Mouse (Mus musculus) ES-E14 (cell line): ENCODE measurements around the gene Ddc. TPM values are rescaled to one million over a fixed set of nuclear protein-coding genes. Genes with fewer than 3 reads are reported as not detected.

Source experiments
- DNase-seq: peaks from one replicate; pipeline ENCODE4 v3.0.0-alpha.2; 2013; ENCODE audit warnings: low read depth, low spot score
- H3K27ac ChIP-seq: 2 replicates; pipeline ENCODE4 v1.5.1; 2012; ENCODE audit warnings: low read depth, mild to moderate bottlenecking, low read length, moderate library complexity, mixed read lengths; ENCODE audit not compliant: poor library complexity, insufficient read depth, severe bottlenecking
- H3K36me3 ChIP-seq: 2 replicates; pipeline ENCODE4 v1.6.1; 2012; ENCODE audit warnings: mild to moderate bottlenecking, low read length, moderate library complexity, mixed read lengths; ENCODE audit not compliant: control insufficient read depth, poor library complexity, insufficient read depth, severe bottlenecking
- H3K4me1 ChIP-seq, 2 experiments: fragments of 150-350 bp in 1 of 2; sonication (generic) in 1 of 2; 2 replicates each; pipeline ENCODE4 v1.6.1; 2012; ENCODE audit warnings: low read length in 2 of 2, mild to moderate bottlenecking in 1 of 2, mixed read lengths in 1 of 2; ENCODE audit not compliant: control insufficient read depth in 2 of 2, insufficient read depth in 2 of 2, poor library complexity in 1 of 2
- H3K4me3 ChIP-seq, 2 experiments: fragments of 150-350 bp in 1 of 2; sonication (generic) in 1 of 2; 2 replicates each; pipeline ENCODE4 v1.5.1; 2012; ENCODE audit warnings: low read length in 2 of 2, low read depth in 1 of 2, mild to moderate bottlenecking in 1 of 2, mixed read lengths in 1 of 2; ENCODE audit not compliant: insufficient read depth in 1 of 2, poor library complexity in 1 of 2, severe bottlenecking in 1 of 2
- H3K9ac ChIP-seq: 2 replicates; pipeline ENCODE4 v1.6.1; 2012; ENCODE audit warnings: low read depth, mild to moderate bottlenecking, low read length, mixed read lengths; ENCODE audit not compliant: poor library complexity, insufficient read depth, severe bottlenecking
- H3K9me3 ChIP-seq: fragments of 150-350 bp; sonication (generic); 2 replicates; pipeline ENCODE4 v1.6.1; 2012; ENCODE audit warnings: low read depth, mild to moderate bottlenecking, low read length; ENCODE audit not compliant: control insufficient read depth, insufficient read depth
- CHD2 ChIP-seq: IDR thresholded peaks from 2 replicates; pipeline ENCODE4 v1.6.1; 2014; ENCODE audit warnings: mild to moderate bottlenecking, low read depth, low read length, inconsistent platforms
- HCFC1 ChIP-seq: IDR thresholded peaks from 2 replicates; pipeline ENCODE4 v1.6.1; 2012; ENCODE audit warnings: low read length, inconsistent platforms, borderline replicate concordance; ENCODE audit not compliant: insufficient read depth
- MAFK ChIP-seq: IDR thresholded peaks from 2 replicates; pipeline ENCODE4 v1.6.1; 2014; ENCODE audit warnings: mild to moderate bottlenecking, low read depth, low read length, inconsistent platforms; ENCODE audit not compliant: insufficient read depth
- ZC3H11A ChIP-seq: IDR thresholded peaks from 2 replicates; pipeline ENCODE4 v1.6.1; 2012; ENCODE audit warnings: low read depth, mild to moderate bottlenecking, inconsistent platforms, low read length, borderline replicate concordance
- ZNF384 ChIP-seq: IDR thresholded peaks from 2 replicates; pipeline ENCODE4 v1.6.1; 2012; ENCODE audit warnings: low read depth, low read length, inconsistent platforms
- in situ Hi-C, 2 experiments: fragments of 600-800 bp; cut with MboI; formaldehyde crosslinking; loops; one replicate each; pipeline ENCODE4 v1.15.1; 2025; ENCODE audit warnings: low sequenced_read_pairs in 2 of 2, inconsistent platforms in 1 of 2; ENCODE audit not compliant: unreplicated experiment in 2 of 2
- total RNA-seq: library from RNA; depleted of rRNA; stranded (reverse); fragments of 300-350 nt; gene quantifications from 2 replicates; pipeline ENCODE4 v1.2.3, GENCODE M21; 2012

The Ddc gene
- total RNA-seq, 1 experiment: 29.1 TPM

DNA sequence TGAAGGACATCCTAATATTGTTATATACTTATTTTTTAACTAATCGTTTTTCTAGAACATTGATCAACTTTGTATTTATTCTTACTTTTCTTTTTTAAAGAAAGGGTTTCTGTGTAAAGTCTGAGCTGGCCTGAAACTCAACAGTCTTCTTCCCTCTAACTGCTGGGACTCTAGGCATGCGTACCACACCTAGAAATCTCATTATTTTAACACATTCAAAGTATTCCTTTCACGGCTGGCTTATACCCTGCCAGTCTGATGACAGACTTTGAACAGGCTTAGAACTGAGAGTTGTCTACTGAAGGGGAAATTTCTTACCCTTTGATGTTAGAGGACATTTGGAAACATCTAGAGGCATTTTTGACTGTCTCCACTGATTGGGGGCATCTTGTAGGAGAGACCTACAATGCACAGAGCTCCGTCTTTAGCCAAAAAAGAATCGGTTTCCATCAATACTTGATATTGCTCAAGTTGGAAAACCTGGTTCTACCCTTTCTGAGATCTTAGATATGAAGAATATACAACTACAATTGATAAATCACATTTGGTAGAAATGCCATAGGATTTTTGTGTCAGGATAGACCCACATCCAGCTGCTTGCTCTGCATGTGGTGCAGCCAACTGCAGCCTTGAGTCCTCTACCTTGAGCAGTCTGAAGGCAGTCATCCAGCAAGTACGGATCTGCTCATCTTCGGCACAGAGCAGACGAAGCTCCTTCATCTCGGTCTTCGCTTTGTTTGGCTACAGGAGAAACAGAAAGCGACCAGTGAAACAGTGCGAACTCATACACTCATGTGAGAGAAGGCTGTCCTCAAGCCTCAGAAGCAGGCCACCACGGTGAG, 45.5 kb upstream of the Ddc start:
- Histone ChIP-seq H3K9ac (no peak overlapping the region), H3K27ac (peak overlapping the region; percentile 35), H3K4me1 (peaks cover 11 to 20% of the 10 kb centered on the region in 2 experiments), H3K9me3 (no peaks in the 10 kb centered on the region), H3K4me3 (no peak overlapping the region), H3K36me3 (peaks cover 3% of the 10 kb centered on the region; the same call in 1 of the 2 replicates)
- DNase-seq: no peak
- in situ Hi-C loops: no loop called here
- TF ChIP-seq ZC3H11A (no peak), HCFC1 (no peak), ZNF384 (no peak), CHD2 (no peak), MAFK (no peak)

DNA sequence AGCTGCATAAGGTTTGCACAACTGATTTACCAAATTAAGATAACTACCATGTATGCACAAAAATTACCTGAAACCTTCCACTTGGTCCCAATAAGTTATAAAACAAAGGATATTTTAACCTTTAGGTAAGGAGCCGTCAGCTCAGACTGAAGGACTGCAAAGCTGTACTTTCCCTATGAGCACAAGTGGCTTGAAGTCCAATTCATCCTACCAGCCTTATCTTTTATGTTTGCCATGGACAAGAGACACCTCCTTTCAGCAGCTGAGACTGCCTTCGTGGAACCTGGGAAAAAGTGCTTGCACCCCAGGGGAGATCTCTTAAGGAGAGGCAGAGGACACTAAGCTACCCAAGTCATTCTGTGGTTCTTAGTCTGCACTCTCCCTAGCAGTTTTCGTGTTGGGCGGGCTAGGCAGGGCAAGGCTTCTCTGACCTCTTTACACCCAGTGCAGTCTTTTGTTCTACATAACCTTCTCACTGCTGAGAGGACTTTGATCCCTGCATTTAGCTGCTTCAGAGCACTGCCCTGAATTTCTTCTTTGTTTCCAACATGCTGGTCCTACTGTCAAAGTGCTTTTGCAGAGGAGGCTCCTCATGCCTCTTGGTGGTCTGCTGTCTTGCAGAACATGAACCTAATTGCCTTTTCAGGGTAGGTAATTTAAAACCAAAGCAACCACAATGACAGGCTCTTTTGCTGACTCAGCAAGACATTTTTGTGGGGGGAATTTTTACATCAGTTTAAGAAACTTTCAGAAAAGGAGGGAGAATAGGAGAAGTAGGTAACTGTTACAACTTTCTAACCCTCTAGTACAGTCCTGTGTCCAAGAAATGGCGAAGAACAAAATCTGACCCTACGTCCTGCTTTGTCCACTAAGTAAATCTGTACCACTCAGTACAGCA, 44.6 kb upstream of the Ddc start:
- H3K4me1 ChIP-seq: peaks cover 8 to 19% of the 10 kb centered on the region in 2 experiments
- H3K27ac ChIP-seq: peak overlapping the region; percentile 24; the same call in 1 of the 2 replicates
- H3K36me3 ChIP-seq: peaks cover 6% of the 10 kb centered on the region; the same call in 1 of the 2 replicates
- peak; percentile 60 for DNase-seq
- TF ChIP-seq ZC3H11A: no peak
- TF ChIP-seq MAFK: peak; percentile 99
- no peak overlapping the region for H3K4me3 ChIP-seq
- in situ Hi-C loops: no loop called here
- H3K9me3 ChIP-seq: no peaks in the 10 kb centered on the region
- H3K9ac ChIP-seq: no peak overlapping the region

DNA sequence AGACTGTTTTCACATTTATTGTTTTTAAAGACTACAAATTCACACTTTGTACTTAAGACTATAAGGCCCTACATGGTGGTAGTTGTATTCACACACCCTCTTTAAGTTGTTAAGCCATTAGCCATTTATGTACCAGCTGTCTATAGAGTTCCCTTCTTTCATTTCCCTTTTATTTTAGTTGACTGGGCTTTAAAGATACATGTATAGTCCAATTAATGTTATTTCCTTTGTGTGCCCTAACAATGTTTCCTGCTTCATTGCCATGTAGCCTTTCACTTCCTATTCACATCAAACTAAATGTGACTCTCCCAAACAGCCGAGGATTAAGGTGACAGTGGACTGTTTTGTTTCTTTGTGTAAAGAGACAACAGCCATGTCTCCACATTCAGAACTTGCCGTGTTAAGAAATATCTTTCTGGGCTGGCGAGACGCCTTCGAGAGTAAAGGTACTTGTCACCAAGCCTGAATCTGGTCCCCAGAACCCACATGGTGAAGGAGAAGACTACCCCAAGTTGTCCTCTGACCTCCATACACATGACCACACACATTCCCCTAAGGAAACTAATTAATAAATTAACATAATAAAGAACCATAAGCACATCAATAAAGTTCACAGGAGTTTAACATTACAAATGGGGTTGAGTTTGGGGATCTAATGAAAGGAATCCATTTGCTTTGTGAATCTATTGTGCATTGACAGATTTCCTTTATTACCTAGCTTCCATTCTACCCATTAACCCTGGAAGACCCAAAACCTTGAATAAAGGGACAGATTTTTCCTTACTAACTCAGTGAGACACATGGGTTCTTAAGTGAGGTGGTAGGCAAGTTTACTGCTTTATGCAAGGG, 43.1 kb upstream of the Ddc start:
- Histone ChIP-seq H3K36me3 (peaks cover 7% of the 10 kb centered on the region; the same call in 1 of the 2 replicates), H3K4me3 (no peak overlapping the region), H3K27ac (no peak overlapping the region), H3K4me1 (peaks cover 6 to 19% of the 10 kb centered on the region in 2 experiments), H3K9me3 (no peaks in the 10 kb centered on the region), H3K9ac (no peak overlapping the region)
- no peak for DNase-seq
- in situ Hi-C loops: no loop called here
- TF ChIP-seq ZC3H11A (no peak), CHD2 (0 out of 2 replicates have a peak, but pooled peaks have one; percentile 6)

GRCm38 (mm10) chr11:11939611-11940010, 41.7 kb upstream of the Ddc start:
- in situ Hi-C loops: no loop called here
- Histone ChIP-seq H3K27ac (no peak overlapping the region), H3K4me3 (no peak overlapping the region), H3K4me1 (peaks cover 6 to 19% of the 10 kb centered on the region in 2 experiments), H3K9me3 (no peaks in the 10 kb centered on the region), H3K36me3 (peaks cover 12% of the 10 kb centered on the region; the same call in 1 of the 2 replicates), H3K9ac (no peak overlapping the region)
- no peak for DNase-seq
- TF ChIP-seq ZNF384: no peak
- TF ChIP-seq HCFC1: no peak
- no peak for TF ChIP-seq ZC3H11A
- TF ChIP-seq MAFK: no peak
- TF ChIP-seq CHD2: no peak
